Mouse (Mus musculus): ENCODE results near the gene Pacsin2. TPM values are rescaled to one million over a fixed set of nuclear protein-coding genes. Genes with fewer than 3 reads are reported as not detected.

Gene Pacsin2
- total and polyA plus RNA-seq, 3 experiments, result 48.4 to 85.5 (median 53.7) TPM

DNA sequence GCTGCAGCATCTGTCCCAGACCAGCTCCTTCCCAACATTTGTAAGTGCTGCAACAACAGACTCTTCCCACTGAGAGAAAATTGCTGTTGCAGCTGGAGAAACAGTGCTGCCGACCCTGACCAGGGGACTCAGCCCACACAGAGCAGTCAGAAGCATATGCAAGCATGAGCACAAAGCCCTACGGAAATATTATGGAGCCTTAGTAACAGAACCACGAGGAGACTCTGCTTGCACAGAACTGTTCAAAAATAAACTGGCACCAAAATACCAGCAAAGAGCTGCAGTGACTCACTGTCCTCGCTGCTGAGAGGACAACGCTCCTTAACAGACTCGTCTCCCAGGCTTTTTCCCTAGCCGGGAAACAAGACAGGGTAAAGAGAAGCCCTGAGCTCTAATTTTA lies 47.0 kb downstream of the Pacsin2 start:
- in situ Hi-C loops (cut with MboI; ENCODE audit: low pct_ligation_motif_present, low pct_unique_long_range_greater_than_20kb, low sequenced_read_pairs), result no loop called here
- Histone ChIP-seq H3K4me3 (replicated peaks in 1 of 3; ENCODE audit: low read depth in 2 of 3, low read length in 2 of 3, poor library complexity in 1 of 3) (no peak overlapping the region), H3K4me2 (ENCODE audit: insufficient read depth, low read depth, poor library complexity, severe bottlenecking) (no peak overlapping the region), H3K9me3 (replicated peaks; ENCODE audit: low read length) (no peaks in the 10 kb centered on the region), H3K36me3 (replicated peaks in 1 of 2; ENCODE audit: control insufficient read depth in 1 of 2, insufficient read depth in 1 of 2, low read length in 1 of 2) (peaks cover 2 to 38% of the 10 kb centered on the region in 2 experiments), H3K9ac (ENCODE audit: insufficient read depth, low read depth) (no peak overlapping the region), H3K79me2 (replicated peaks; ENCODE audit: control insufficient read depth, extremely low read depth, insufficient read depth, poor library complexity, severe bottlenecking) (peaks cover 6% of the 10 kb centered on the region; the same call in 1 of the 2 replicates), H3K27ac (ENCODE audit: insufficient read depth, low read depth) (no peak overlapping the region), H3K27me3 (replicated peaks) (no peaks in the 10 kb centered on the region), H3K4me1 (ENCODE audit: control insufficient read depth in 1 of 2, insufficient read depth in 2 of 2) (peaks cover 11 to 60% of the 10 kb centered on the region in 2 experiments; a peak in 3 of 4 replicates)
- no peak for TF ChIP-seq KAT2A (IDR thresholded peaks at IDR 0.05; ENCODE audit: insufficient replicate concordance, low read length)
- no peak for TF ChIP-seq CHD1 (IDR thresholded peaks at IDR 0.05; ENCODE audit: low read depth, low read length)
- no peak for TF ChIP-seq UBTF (IDR thresholded peaks at IDR 0.05; ENCODE audit: low read depth, low read length)
- TF ChIP-seq BHLHE40 (IDR thresholded peaks at IDR 0.05; ENCODE audit: low read depth, low read length), result no peak
- no peak for TF ChIP-seq MEF2A (IDR thresholded peaks at IDR 0.05; ENCODE audit: borderline replicate concordance, low read depth, low read length)
- no peak for TF ChIP-seq ETS1 (conservative IDR thresholded peaks at IDR 0.05; ENCODE audit: low read depth, low read length)
- TF ChIP-seq MAX (IDR thresholded peaks at IDR 0.05; ENCODE audit: low read length), result no peak
- no peak for TF ChIP-seq ZKSCAN1 (IDR thresholded peaks at IDR 0.05; ENCODE audit: borderline replicate concordance, low read depth, low read length)
- no peak for TF ChIP-seq IRF4 (IDR thresholded peaks at IDR 0.05; ENCODE audit: low read depth, low read length)
- dilution Hi-C loops (cut with MboI; ENCODE audit: extremely low pct_ligation_motif_present, extremely low pct_unique_long_range_greater_than_20kb, low sequenced_read_pairs), result no loop called here
- no peak for DNase-seq (ENCODE audit: extremely low read depth)

DNA sequence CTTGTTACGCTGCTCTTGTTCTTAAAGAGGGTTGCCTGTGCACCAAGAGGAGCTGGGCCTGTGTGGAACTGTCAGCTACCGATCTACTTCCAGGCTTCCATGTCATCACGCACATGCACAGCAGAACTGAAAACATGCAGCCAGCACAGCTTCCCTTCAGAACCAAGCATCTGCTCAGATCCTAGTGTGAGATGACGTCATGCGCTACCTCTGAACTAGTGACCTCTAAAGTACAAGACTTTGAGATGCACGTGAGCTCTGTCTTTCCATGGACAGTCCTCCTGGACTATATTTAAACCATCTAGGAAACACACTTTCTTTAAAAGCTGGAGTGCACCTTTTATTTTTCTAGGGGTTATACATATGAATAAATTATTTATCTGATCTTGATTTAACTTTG lies 49.0 kb downstream of the Pacsin2 start:
- Histone ChIP-seq H3K36me3 (replicated peaks in 1 of 2; ENCODE audit: control insufficient read depth in 1 of 2, insufficient read depth in 1 of 2, low read length in 1 of 2) (peaks cover 2 to 48% of the 10 kb centered on the region in 2 experiments), H3K27ac (ENCODE audit: insufficient read depth, low read depth) (no peak overlapping the region), H3K4me2 (ENCODE audit: insufficient read depth, low read depth, poor library complexity, severe bottlenecking) (no peak overlapping the region), H3K79me2 (replicated peaks; ENCODE audit: control insufficient read depth, extremely low read depth, insufficient read depth, poor library complexity, severe bottlenecking) (peaks cover under 1% of the 10 kb centered on the region; the same call in 1 of the 2 replicates), H3K4me1 (ENCODE audit: control insufficient read depth in 1 of 2, insufficient read depth in 2 of 2) (peaks cover 11 to 75% of the 10 kb centered on the region in 2 experiments; a peak in 3 of 4 replicates), H3K9ac (ENCODE audit: insufficient read depth, low read depth) (no peak overlapping the region), H3K27me3 (replicated peaks) (no peaks in the 10 kb centered on the region), H3K4me3 (replicated peaks in 1 of 3; ENCODE audit: low read depth in 2 of 3, low read length in 2 of 3, poor library complexity in 1 of 3) (no peak overlapping the region), H3K9me3 (replicated peaks; ENCODE audit: low read length) (no peaks in the 10 kb centered on the region)
- DNase-seq (ENCODE audit: extremely low read depth), result peak; percentile 45
- dilution Hi-C loops (cut with MboI; ENCODE audit: extremely low pct_ligation_motif_present, extremely low pct_unique_long_range_greater_than_20kb, low sequenced_read_pairs) (no loop called here), in situ Hi-C loops (cut with MboI; ENCODE audit: low pct_ligation_motif_present, low pct_unique_long_range_greater_than_20kb, low sequenced_read_pairs) (no loop called here)
- TF ChIP-seq ETS1 (conservative IDR thresholded peaks at IDR 0.05; ENCODE audit: low read depth, low read length), result 0 out of 2 replicates have a peak, but pooled peaks have one; percentile 21
- TF ChIP-seq BHLHE40 (IDR thresholded peaks at IDR 0.05; ENCODE audit: low read depth, low read length), result peak; percentile 73
- peak; percentile 47; the same call in 1 of the 2 replicates for TF ChIP-seq JUND (conservative IDR thresholded peaks at IDR 0.05; ENCODE audit: low read depth, low read length)
- TF ChIP-seq USF2 (conservative IDR thresholded peaks at IDR 0.05; ENCODE audit: low read depth, low read length), result no peak
- no peak for TF ChIP-seq JUN (IDR thresholded peaks at IDR 0.05; ENCODE audit: insufficient read depth, low read depth, low read length)
- TF ChIP-seq MEF2A (IDR thresholded peaks at IDR 0.05; ENCODE audit: borderline replicate concordance, low read depth, low read length), result no peak

DNA sequence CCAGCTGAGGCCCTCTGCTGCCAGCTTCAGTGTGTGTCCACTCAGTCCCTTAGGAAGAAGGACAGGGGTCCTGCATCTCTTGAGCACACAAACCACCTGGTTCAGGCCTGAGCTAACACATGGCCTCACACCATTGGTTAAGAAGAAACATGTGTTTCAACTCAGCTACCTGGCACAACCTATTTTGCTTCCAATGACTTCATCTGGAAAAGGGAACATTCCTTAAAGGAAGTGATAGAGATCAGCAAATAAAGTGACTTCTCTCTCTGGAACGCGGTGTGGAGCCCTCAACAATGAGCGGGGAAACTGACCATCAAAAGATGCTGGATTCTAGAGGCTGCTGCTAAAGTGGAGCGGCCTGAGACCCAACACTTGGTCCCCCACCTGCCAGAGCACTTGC lies 52.8 kb downstream of the Pacsin2 start:
- dilution Hi-C loops (cut with MboI; ENCODE audit: extremely low pct_ligation_motif_present, extremely low pct_unique_long_range_greater_than_20kb, low sequenced_read_pairs) (no loop called here), in situ Hi-C loops (cut with MboI; ENCODE audit: low pct_ligation_motif_present, low pct_unique_long_range_greater_than_20kb, low sequenced_read_pairs) (no loop called here)
- H3K79me2 ChIP-seq (replicated peaks; ENCODE audit: control insufficient read depth, extremely low read depth, insufficient read depth, poor library complexity, severe bottlenecking), result peaks cover 3% of the 10 kb centered on the region; the same call in 1 of the 2 replicates
- no peaks in the 10 kb centered on the region for H3K9me3 ChIP-seq (replicated peaks; ENCODE audit: low read length)
- no peaks in the 10 kb centered on the region for H3K27me3 ChIP-seq (replicated peaks)
- DNase-seq (ENCODE audit: extremely low read depth), result no peak
- H3K4me2 ChIP-seq (ENCODE audit: insufficient read depth, low read depth, poor library complexity, severe bottlenecking), result no peak overlapping the region
- no peak overlapping the region for H3K9ac ChIP-seq (ENCODE audit: insufficient read depth, low read depth)
- H3K4me1 ChIP-seq (ENCODE audit: control insufficient read depth in 1 of 2, insufficient read depth in 2 of 2), result peaks cover 12 to 80% of the 10 kb centered on the region in 2 experiments
- no peak for TF ChIP-seq ZC3H11A (IDR thresholded peaks at IDR 0.05; ENCODE audit: low read depth, low read length)
- no peak for TF ChIP-seq ZKSCAN1 (IDR thresholded peaks at IDR 0.05; ENCODE audit: borderline replicate concordance, low read depth, low read length)
- peaks cover 2 to 72% of the 10 kb centered on the region in 2 experiments for H3K36me3 ChIP-seq (replicated peaks in 1 of 2; ENCODE audit: control insufficient read depth in 1 of 2, insufficient read depth in 1 of 2, low read length in 1 of 2)
- H3K27ac ChIP-seq (ENCODE audit: insufficient read depth, low read depth), result no peak overlapping the region
- no peak overlapping the region for H3K4me3 ChIP-seq (replicated peaks in 1 of 3; ENCODE audit: low read depth in 2 of 3, low read length in 2 of 3, poor library complexity in 1 of 3)

Measured in CH12.LX (cell line).